Mouse (Mus musculus): ENCODE data around the gene B4galt3. TPM values are rescaled to one million over a fixed set of nuclear protein-coding genes. Genes with fewer than 3 reads are reported as not detected.

Gene B4galt3
- total and polyA plus RNA-seq, 2 experiments, result 4.8 to 23.9 TPM

DNA sequence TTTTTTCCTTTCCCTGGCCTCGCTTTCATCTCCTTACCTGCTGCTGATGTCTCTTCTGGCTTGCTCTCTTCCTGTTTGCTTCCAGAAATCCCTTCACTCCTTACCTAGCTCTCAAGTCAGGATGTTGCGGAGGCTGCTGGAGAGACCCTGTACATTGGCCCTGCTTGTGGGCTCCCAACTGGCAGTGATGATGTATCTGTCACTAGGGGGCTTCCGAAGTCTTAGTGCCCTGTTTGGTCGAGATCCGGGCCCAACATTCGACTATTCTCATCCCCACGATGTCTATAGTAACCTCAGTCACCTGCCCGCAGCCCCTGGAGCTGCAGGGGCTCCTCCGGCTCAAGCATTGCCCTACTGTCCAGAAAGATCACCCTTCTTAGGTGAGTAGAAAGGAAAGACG lies 1.5 kb downstream of the B4galt3 start:
- Histone ChIP-seq H3K4me1 (ENCODE audit: control insufficient read depth, insufficient read depth, low read length) (peaks cover 5% of the 10 kb centered on the region; the same call in 1 of the 2 replicates), H3K9ac (ENCODE audit: low read depth, low read length) (no peak overlapping the region), H3K27ac (replicated peaks; ENCODE audit: insufficient read depth, low read depth, low read length) (no peak overlapping the region), H3K4me3 (ENCODE audit: insufficient read depth, low read depth, low read length) (no peak overlapping the region), H3K27me3 (ENCODE audit: control insufficient read depth, insufficient read depth, low read length) (no peaks in the 10 kb centered on the region), H3K79me2 (ENCODE audit: control insufficient read depth, insufficient read depth, low read length) (no peaks in the 10 kb centered on the region), H3K36me3 (ENCODE audit: control insufficient read depth, insufficient read depth, low read length) (peaks cover 16% of the 10 kb centered on the region; the same call in 1 of the 2 replicates)
- no peak for DNase-seq (ENCODE audit: extremely low read depth, low read depth, low spot score)
- 76% methylated on average over 10 of the region's 10 CpGs for WGBS
- no peak for TF ChIP-seq CTCF (IDR thresholded peaks at IDR 0.05; ENCODE audit: low read depth, low read length)
- no peak for TF ChIP-seq POLR2A (IDR thresholded peaks at IDR 0.05; ENCODE audit: extremely low read depth, insufficient read depth, low read length)

DNA sequence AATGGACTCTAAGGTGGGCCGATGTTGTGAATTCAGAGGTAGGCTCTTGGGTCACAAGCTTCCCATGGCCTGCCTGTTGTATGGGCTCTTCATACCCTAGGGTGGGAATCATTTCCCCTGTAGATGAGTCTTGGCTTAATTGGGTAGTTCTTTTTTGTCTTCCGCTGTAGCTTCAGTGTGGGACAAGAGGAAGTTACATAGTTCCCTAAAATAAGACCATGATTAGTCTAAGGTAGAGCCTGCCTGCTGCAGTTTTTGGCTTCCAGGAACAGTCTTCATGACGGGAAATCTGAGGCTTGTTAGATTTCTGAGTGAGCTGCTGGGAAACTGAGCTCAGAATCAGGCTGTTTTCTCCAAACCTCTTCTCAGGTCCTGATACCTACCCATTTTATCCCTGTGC lies 2.0 kb downstream of the B4galt3 start:
- TF ChIP-seq CTCF (IDR thresholded peaks at IDR 0.05; ENCODE audit: low read depth, low read length) (no peak), POLR2A (IDR thresholded peaks at IDR 0.05; ENCODE audit: extremely low read depth, insufficient read depth, low read length) (no peak)
- H3K27ac ChIP-seq (replicated peaks; ENCODE audit: insufficient read depth, low read depth, low read length), result no peak overlapping the region
- no peak overlapping the region for H3K4me3 ChIP-seq (ENCODE audit: insufficient read depth, low read depth, low read length)
- WGBS, result 90% methylated on average over 3 of the region's 3 CpGs
- no peak for DNase-seq (ENCODE audit: extremely low read depth, low read depth, low spot score)
- no peak overlapping the region for H3K9ac ChIP-seq (ENCODE audit: low read depth, low read length)
- no peaks in the 10 kb centered on the region for H3K27me3 ChIP-seq (ENCODE audit: control insufficient read depth, insufficient read depth, low read length)
- H3K4me1 ChIP-seq (ENCODE audit: control insufficient read depth, insufficient read depth, low read length), result peaks cover 5% of the 10 kb centered on the region; the same call in 1 of the 2 replicates
- H3K36me3 ChIP-seq (ENCODE audit: control insufficient read depth, insufficient read depth, low read length), result peaks cover 17% of the 10 kb centered on the region; the same call in 1 of the 2 replicates
- no peaks in the 10 kb centered on the region for H3K79me2 ChIP-seq (ENCODE audit: control insufficient read depth, insufficient read depth, low read length)

DNA sequence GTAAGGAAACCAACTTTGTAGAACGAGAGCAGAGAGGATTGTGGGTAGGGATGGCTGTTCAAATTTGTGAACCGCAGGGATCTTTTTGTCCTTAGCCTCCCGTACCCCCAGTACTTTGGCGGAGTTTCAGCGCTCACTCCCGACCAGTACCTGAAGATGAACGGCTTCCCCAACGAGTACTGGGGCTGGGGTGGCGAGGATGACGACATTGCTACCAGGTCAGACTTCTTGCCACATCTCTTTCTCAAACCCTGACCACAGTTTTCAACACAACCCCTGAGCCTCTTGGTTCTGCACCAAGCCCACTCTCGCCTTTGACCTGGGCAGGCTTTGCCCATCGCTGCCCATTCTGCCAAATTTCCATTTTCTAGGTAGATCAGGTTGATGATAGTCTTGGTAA lies 4.0 kb downstream of the B4galt3 start:
- Histone ChIP-seq H3K4me3 (ENCODE audit: insufficient read depth, low read depth, low read length) (no peak overlapping the region), H3K36me3 (ENCODE audit: control insufficient read depth, insufficient read depth, low read length) (peaks cover 22% of the 10 kb centered on the region; the same call in 1 of the 2 replicates), H3K9ac (ENCODE audit: low read depth, low read length) (no peak overlapping the region), H3K27ac (replicated peaks; ENCODE audit: insufficient read depth, low read depth, low read length) (no peak overlapping the region), H3K79me2 (ENCODE audit: control insufficient read depth, insufficient read depth, low read length) (no peaks in the 10 kb centered on the region), H3K4me1 (ENCODE audit: control insufficient read depth, insufficient read depth, low read length) (peaks cover 5% of the 10 kb centered on the region; the same call in 1 of the 2 replicates), H3K27me3 (ENCODE audit: control insufficient read depth, insufficient read depth, low read length) (no peaks in the 10 kb centered on the region)
- WGBS, result 92% methylated on average over 12 of the region's 12 CpGs
- no peak for DNase-seq (ENCODE audit: extremely low read depth, low read depth, low spot score)
- TF ChIP-seq POLR2A (IDR thresholded peaks at IDR 0.05; ENCODE audit: extremely low read depth, insufficient read depth, low read length) (no peak), CTCF (IDR thresholded peaks at IDR 0.05; ENCODE audit: low read depth, low read length) (no peak)

DNA sequence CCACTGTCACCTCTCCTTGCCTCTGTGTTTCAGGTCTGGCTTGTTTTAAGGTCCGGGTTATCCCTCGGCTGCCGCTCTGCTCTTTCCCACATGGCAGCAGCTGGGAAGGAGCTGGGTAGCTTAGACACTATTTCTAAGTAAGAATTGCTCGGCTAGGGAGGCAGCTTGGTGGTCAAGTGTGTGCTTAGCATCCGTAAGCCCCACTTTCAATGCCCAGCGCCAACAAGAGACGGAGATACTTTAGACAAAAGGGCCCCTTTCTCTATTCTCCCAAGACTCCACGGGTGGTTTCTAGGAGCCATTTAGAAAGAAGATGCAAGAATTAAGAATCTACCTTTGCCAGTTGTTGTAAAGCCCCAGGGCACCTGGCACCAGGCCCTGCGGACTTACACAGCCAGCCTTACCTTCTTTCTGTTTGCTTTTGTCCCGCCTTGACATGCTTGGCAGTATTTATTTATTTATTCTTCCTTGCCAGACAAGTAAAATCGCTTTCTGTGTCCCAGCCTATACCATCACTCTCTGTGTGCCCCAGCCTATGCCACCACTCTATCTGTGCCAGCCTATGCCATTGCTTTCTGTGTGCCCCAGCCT lies 5.1 kb downstream of the B4galt3 start:
- no peak for DNase-seq (ENCODE audit: extremely low read depth, low read depth, low spot score)
- WGBS, result 79% methylated on average over 11 of the region's 11 CpGs
- H3K27ac ChIP-seq (replicated peaks; ENCODE audit: insufficient read depth, low read depth, low read length), result no peak overlapping the region
- H3K4me3 ChIP-seq (ENCODE audit: insufficient read depth, low read depth, low read length), result no peak overlapping the region
- H3K4me1 ChIP-seq (ENCODE audit: control insufficient read depth, insufficient read depth, low read length), result peaks cover 6% of the 10 kb centered on the region; the same call in 1 of the 2 replicates
- H3K9ac ChIP-seq (ENCODE audit: low read depth, low read length), result no peak overlapping the region
- no peaks in the 10 kb centered on the region; the same call in 1 of the 2 replicates for H3K79me2 ChIP-seq (ENCODE audit: control insufficient read depth, insufficient read depth, low read length)
- H3K27me3 ChIP-seq (ENCODE audit: control insufficient read depth, insufficient read depth, low read length), result no peaks in the 10 kb centered on the region
- H3K36me3 ChIP-seq (ENCODE audit: control insufficient read depth, insufficient read depth, low read length), result peaks cover 22% of the 10 kb centered on the region; the same call in 1 of the 2 replicates
- TF ChIP-seq CTCF (IDR thresholded peaks at IDR 0.05; ENCODE audit: low read depth, low read length) (no peak), POLR2A (IDR thresholded peaks at IDR 0.05; ENCODE audit: extremely low read depth, insufficient read depth, low read length) (no peak)

DNA sequence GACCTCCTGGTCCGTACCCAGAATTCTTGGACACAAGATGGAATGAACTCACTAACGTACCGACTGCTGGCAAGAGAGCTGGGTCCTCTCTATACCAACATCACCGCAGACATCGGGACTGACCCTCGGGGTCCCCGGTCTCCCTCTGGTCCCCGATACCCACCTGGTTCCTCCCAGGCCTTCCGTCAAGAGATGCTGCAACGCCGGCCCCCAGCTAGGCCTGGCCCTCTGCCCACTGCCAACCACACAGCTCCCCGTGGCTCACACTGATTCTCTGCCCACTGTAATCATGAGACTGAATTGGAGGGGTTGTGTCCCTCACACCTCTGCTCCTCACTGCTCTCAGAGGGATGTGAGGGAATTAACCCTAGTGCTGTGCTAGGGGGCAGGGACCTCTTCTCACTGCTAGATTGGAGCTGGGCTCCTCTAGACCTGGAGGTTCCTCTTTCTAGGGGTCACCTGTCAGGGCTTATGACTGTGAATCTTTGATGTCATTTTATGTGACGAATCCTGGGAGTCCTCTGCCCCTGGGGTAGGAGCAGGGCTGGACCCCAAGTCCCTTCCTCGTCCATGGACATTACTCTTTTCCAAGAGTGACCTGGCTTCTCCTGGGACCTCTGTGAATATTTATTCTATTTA lies 6.1 kb downstream of the B4galt3 start:
- Histone ChIP-seq H3K4me3 (ENCODE audit: insufficient read depth, low read depth, low read length) (no peak overlapping the region), H3K36me3 (ENCODE audit: control insufficient read depth, insufficient read depth, low read length) (peaks cover 22% of the 10 kb centered on the region; the same call in 1 of the 2 replicates), H3K4me1 (ENCODE audit: control insufficient read depth, insufficient read depth, low read length) (peaks cover 5% of the 10 kb centered on the region; the same call in 1 of the 2 replicates), H3K79me2 (ENCODE audit: control insufficient read depth, insufficient read depth, low read length) (no peaks in the 10 kb centered on the region; the same call in 1 of the 2 replicates), H3K9ac (ENCODE audit: low read depth, low read length) (no peak overlapping the region), H3K27me3 (ENCODE audit: control insufficient read depth, insufficient read depth, low read length) (no peaks in the 10 kb centered on the region), H3K27ac (replicated peaks; ENCODE audit: insufficient read depth, low read depth, low read length) (no peak overlapping the region)
- no peak for TF ChIP-seq CTCF (IDR thresholded peaks at IDR 0.05; ENCODE audit: low read depth, low read length)
- no peak for TF ChIP-seq POLR2A (IDR thresholded peaks at IDR 0.05; ENCODE audit: extremely low read depth, insufficient read depth, low read length)
- 92% methylated on average over 14 of the region's 14 CpGs for WGBS
- no peak for DNase-seq (ENCODE audit: extremely low read depth, low read depth, low spot score)

DNA sequence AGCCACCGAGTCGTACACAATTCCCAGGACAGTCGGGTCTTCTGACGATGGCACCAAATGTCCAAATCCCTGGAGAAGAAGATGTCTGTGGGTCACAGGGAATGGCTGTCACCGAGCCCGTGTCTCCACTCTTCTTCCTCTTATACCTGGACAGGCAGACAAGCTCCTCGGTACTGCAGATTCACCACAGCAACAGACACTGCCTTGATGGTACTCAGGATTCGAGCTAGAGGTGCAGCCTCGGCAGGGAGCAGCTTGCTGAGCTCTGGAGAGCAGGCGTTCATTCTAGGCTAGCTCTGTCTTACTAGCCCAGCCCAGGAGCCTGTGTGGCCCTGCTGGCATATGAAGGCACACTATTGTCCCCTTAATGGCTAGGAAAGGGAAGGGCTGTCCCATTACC lies 7.6 kb downstream of the B4galt3 start:
- H3K4me1 ChIP-seq (ENCODE audit: control insufficient read depth, insufficient read depth, low read length), result peaks cover 5% of the 10 kb centered on the region; the same call in 1 of the 2 replicates
- H3K4me3 ChIP-seq (ENCODE audit: insufficient read depth, low read depth, low read length), result no peak overlapping the region
- TF ChIP-seq CTCF (IDR thresholded peaks at IDR 0.05; ENCODE audit: low read depth, low read length) (no peak), POLR2A (IDR thresholded peaks at IDR 0.05; ENCODE audit: extremely low read depth, insufficient read depth, low read length) (no peak)
- H3K27ac ChIP-seq (replicated peaks; ENCODE audit: insufficient read depth, low read depth, low read length), result no peak overlapping the region
- H3K9ac ChIP-seq (ENCODE audit: low read depth, low read length), result no peak overlapping the region
- DNase-seq (ENCODE audit: extremely low read depth, low read depth, low spot score), result no peak
- H3K36me3 ChIP-seq (ENCODE audit: control insufficient read depth, insufficient read depth, low read length), result peaks cover 22% of the 10 kb centered on the region; the same call in 1 of the 2 replicates
- 89% methylated on average over 10 of the region's 10 CpGs for whole genome bisulfite sequencing
- no peaks in the 10 kb centered on the region; the same call in 1 of the 2 replicates for H3K79me2 ChIP-seq (ENCODE audit: control insufficient read depth, insufficient read depth, low read length)
- H3K27me3 ChIP-seq (ENCODE audit: control insufficient read depth, insufficient read depth, low read length), result no peaks in the 10 kb centered on the region

All from liver, adult 2 months (tissue).